Mouse (Mus musculus): Measurements from ENCODE around the gene Plod1. TPM values are rescaled to one million over a fixed set of nuclear protein-coding genes. Genes with fewer than 3 reads are reported as not detected.

Plod1 gene
- polyA plus RNA-seq, 1 experiment = 28.9 TPM

- no peak for TF ChIP-seq POLR2A (IDR thresholded peaks at IDR 0.05; ENCODE audit: control insufficient read depth, extremely low read depth, insufficient read depth, low read length, poor library complexity)
- H3K4me3 ChIP-seq (ENCODE audit: control insufficient read depth, insufficient read depth, low read length) = no peak overlapping the region
- 97% methylated on average over 9 of the region's 9 CpGs for WGBS
- no peak for DNase-seq
- H3K27me3 ChIP-seq (ENCODE audit: control insufficient read depth, insufficient read depth, low read length) = no peaks in the 10 kb centered on the region
- H3K36me3 ChIP-seq (ENCODE audit: control insufficient read depth, insufficient read depth, low read length) = peaks cover 28% of the 10 kb centered on the region
- peaks cover 10% of the 10 kb centered on the region for H3K4me1 ChIP-seq (replicated peaks; ENCODE audit: control insufficient read depth, insufficient read depth, low read length)
- no peak overlapping the region for H3K27ac ChIP-seq (ENCODE audit: control insufficient read depth, insufficient read depth, low read length)
Measured at GRCm38 (mm10) chr4:147866056-147866455, 70.5 kb downstream of the Plod1 start.

GRCm38 (mm10) chr4:147865651-147866050 lies 70.9 kb downstream of the Plod1 start:
- no peak overlapping the region for H3K27ac ChIP-seq (ENCODE audit: control insufficient read depth, insufficient read depth, low read length)
- no peak overlapping the region for H3K4me3 ChIP-seq (ENCODE audit: control insufficient read depth, insufficient read depth, low read length)
- peaks cover 10% of the 10 kb centered on the region for H3K4me1 ChIP-seq (replicated peaks; ENCODE audit: control insufficient read depth, insufficient read depth, low read length)
- peaks cover 29% of the 10 kb centered on the region for H3K36me3 ChIP-seq (ENCODE audit: control insufficient read depth, insufficient read depth, low read length)
- TF ChIP-seq POLR2A (IDR thresholded peaks at IDR 0.05; ENCODE audit: control insufficient read depth, extremely low read depth, insufficient read depth, low read length, poor library complexity) = no peak
- no peaks in the 10 kb centered on the region for H3K27me3 ChIP-seq (ENCODE audit: control insufficient read depth, insufficient read depth, low read length)
- no peak for DNase-seq
- 97% methylated on average over 6 of the region's 6 CpGs for WGBS

- WGBS = 98% methylated on average over 3 of the region's 3 CpGs
Measured at GRCm38 (mm10) chr4:147862051-147862450, 74.5 kb downstream of the Plod1 start.

More at GRCm38 (mm10) chr4:147862051-147862450, 74.5 kb downstream of the Plod1 start:
- no peak for DNase-seq
- TF ChIP-seq CTCF (IDR thresholded peaks at IDR 0.05; ENCODE audit: borderline replicate concordance, control insufficient read depth, extremely low read depth, insufficient read depth, low read length, poor library complexity) (no peak), POLR2A (IDR thresholded peaks at IDR 0.05; ENCODE audit: control insufficient read depth, extremely low read depth, insufficient read depth, low read length, poor library complexity) (no peak)
- H3K36me3 ChIP-seq (ENCODE audit: control insufficient read depth, insufficient read depth, low read length) = peaks cover 29% of the 10 kb centered on the region
- H3K4me1 ChIP-seq (replicated peaks; ENCODE audit: control insufficient read depth, insufficient read depth, low read length) = no peaks in the 10 kb centered on the region
- no peak overlapping the region for H3K27ac ChIP-seq (ENCODE audit: control insufficient read depth, insufficient read depth, low read length)
- H3K27me3 ChIP-seq (ENCODE audit: control insufficient read depth, insufficient read depth, low read length) = no peaks in the 10 kb centered on the region
- H3K4me3 ChIP-seq (ENCODE audit: control insufficient read depth, insufficient read depth, low read length) = no peak overlapping the region

Other genes starting within 250 kb of the Plod1 start
- 0.03 TPM in 1 of 2 replicates, not detected in the other for gene Zfp534, start 234.2 kb downstream of the Plod1 start, polyA plus RNA-seq (2012; rRNA removed)
- 0.84 and 1.3 TPM in 2 replicates for gene Zfp984, start 127.0 kb downstream of the Plod1 start, polyA plus RNA-seq (2012; rRNA removed)
- 1.3 and 1.5 TPM in 2 replicates for gene Zfp933, start 88.4 kb downstream of the Plod1 start, polyA plus RNA-seq (2012; rRNA removed)
- gene Miip, start 68.0 kb downstream of the Plod1 start, polyA plus RNA-seq (2012; rRNA removed) = 167 and 170 TPM in 2 replicates
- gene Fv1, start 67.8 kb downstream of the Plod1 start, polyA plus RNA-seq (2012; rRNA removed) = 3.0 and 3.7 TPM in 2 replicates
- 40.4 and 50.2 TPM in 2 replicates for gene Mfn2, start 32.1 kb downstream of the Plod1 start, polyA plus RNA-seq (2012; rRNA removed)
- gene 2510039O18Rik, start 4.1 kb upstream of the Plod1 start, polyA plus RNA-seq (2012; rRNA removed) = 170 and 174 TPM in 2 replicates
- 0.24 and 2.3 TPM in 2 replicates for gene Nppb, start 49.0 kb upstream of the Plod1 start, polyA plus RNA-seq (2012; rRNA removed)
- 1.6 and 195 TPM in 2 replicates for gene Nppa, start 64.0 kb upstream of the Plod1 start, polyA plus RNA-seq (2012; rRNA removed)
- 37.9 and 39.4 TPM in 2 replicates for gene Clcn6, start 102.1 kb upstream of the Plod1 start, polyA plus RNA-seq (2012; rRNA removed)
- gene Mthfr, start 102.3 kb upstream of the Plod1 start, polyA plus RNA-seq (2012; rRNA removed) = 28.3 and 30.2 TPM in 2 replicates
- 98.0 and 106 TPM in 2 replicates for gene Agtrap, start 151.3 kb upstream of the Plod1 start, polyA plus RNA-seq (2012; rRNA removed)
- gene Mad2l2, start 193.6 kb upstream of the Plod1 start, polyA plus RNA-seq (2012; rRNA removed) = 32.9 and 37.7 TPM in 2 replicates
- gene Draxin, start 193.9 kb upstream of the Plod1 start, polyA plus RNA-seq (2012; rRNA removed) = 0.26 and 0.34 TPM in 2 replicates
- gene Fbxo6, start 215.4 kb upstream of the Plod1 start, polyA plus RNA-seq (2012; rRNA removed) = 41.8 and 50.9 TPM in 2 replicates
- 31.2 and 34.5 TPM in 2 replicates for gene Fbxo44, start 223.7 kb upstream of the Plod1 start, polyA plus RNA-seq (2012; rRNA removed)
- 0.66 and 1.5 TPM in 2 replicates for gene Fbxo2, start 223.9 kb upstream of the Plod1 start, polyA plus RNA-seq (2012; rRNA removed)